Mouse (Mus musculus): ENCODE results near the gene Fam184b.

GRCm38 (mm10) chr5:45496479-45496878, 142.9 kb downstream of the Fam184b start:
- no peak for TF ChIP-seq POLR2A (IDR thresholded peaks at IDR 0.05; ENCODE audit: control insufficient read depth, extremely low read depth, insufficient read depth, low read length, poor library complexity)
- no peak for TF ChIP-seq CTCF (IDR thresholded peaks at IDR 0.05; ENCODE audit: borderline replicate concordance, control insufficient read depth, extremely low read depth, insufficient read depth, low read length, poor library complexity)
